Mouse (Mus musculus): ENCODE results near the gene Nepn. TPM values are rescaled to one million over a fixed set of nuclear protein-coding genes. Genes with fewer than 3 reads are reported as not detected.

The Nepn gene
- polyA plus RNA-seq, 1 experiment = not detected

GRCm38 (mm10) chr10:52419402-52419801 is 30.6 kb downstream of the Nepn start:
- H3K27ac ChIP-seq (ENCODE audit: insufficient read depth, low read length) = no peak overlapping the region
- no peak overlapping the region for H3K4me3 ChIP-seq (ENCODE audit: low read depth, low read length)
- TF ChIP-seq EP300 (IDR thresholded peaks at IDR 0.05; ENCODE audit: insufficient read depth, low read depth, low read length) (no peak), POLR2A (IDR thresholded peaks at IDR 0.05; ENCODE audit: insufficient read depth, low read length) (no peak), CTCF (IDR thresholded peaks at IDR 0.05; ENCODE audit: low read depth, low read length) (no peak)
- H3K9me3 ChIP-seq (replicated peaks; ENCODE audit: control insufficient read depth, insufficient read depth, low read length, poor library complexity, severe bottlenecking) = no peaks in the 10 kb centered on the region
- H3K27me3 ChIP-seq (ENCODE audit: control insufficient read depth, insufficient read depth, low read length, poor library complexity, severe bottlenecking) = no peaks in the 10 kb centered on the region
- H3K4me1 ChIP-seq (ENCODE audit: control insufficient read depth, insufficient read depth, low read length) = no peaks in the 10 kb centered on the region
- H3K9ac ChIP-seq (ENCODE audit: low read depth, poor library complexity, severe bottlenecking) = no peak overlapping the region
- H3K36me3 ChIP-seq (ENCODE audit: control insufficient read depth, insufficient read depth, low read length, poor library complexity, severe bottlenecking) = no peaks in the 10 kb centered on the region

GRCm38 (mm10) chr10:52420526-52420925 is 31.8 kb downstream of the Nepn start:
- Histone ChIP-seq H3K9me3 (replicated peaks; ENCODE audit: control insufficient read depth, insufficient read depth, low read length, poor library complexity, severe bottlenecking) (no peaks in the 10 kb centered on the region), H3K27me3 (ENCODE audit: control insufficient read depth, insufficient read depth, low read length, poor library complexity, severe bottlenecking) (no peaks in the 10 kb centered on the region), H3K4me3 (ENCODE audit: low read depth, low read length) (no peak overlapping the region), H3K27ac (ENCODE audit: insufficient read depth, low read length) (no peak overlapping the region), H3K9ac (ENCODE audit: low read depth, poor library complexity, severe bottlenecking) (no peak overlapping the region), H3K4me1 (ENCODE audit: control insufficient read depth, insufficient read depth, low read length) (no peaks in the 10 kb centered on the region), H3K36me3 (ENCODE audit: control insufficient read depth, insufficient read depth, low read length, poor library complexity, severe bottlenecking) (no peaks in the 10 kb centered on the region)
- TF ChIP-seq EP300 (IDR thresholded peaks at IDR 0.05; ENCODE audit: insufficient read depth, low read depth, low read length) = no peak
- TF ChIP-seq POLR2A (IDR thresholded peaks at IDR 0.05; ENCODE audit: insufficient read depth, low read length) = no peak
- TF ChIP-seq CTCF (IDR thresholded peaks at IDR 0.05; ENCODE audit: low read depth, low read length) = no peak

- no peak overlapping the region for H3K27ac ChIP-seq (ENCODE audit: insufficient read depth, low read length)
- no peak overlapping the region for H3K4me3 ChIP-seq (ENCODE audit: low read depth, low read length)
- H3K9me3 ChIP-seq (replicated peaks; ENCODE audit: control insufficient read depth, insufficient read depth, low read length, poor library complexity, severe bottlenecking) = no peaks in the 10 kb centered on the region
- no peak overlapping the region for H3K9ac ChIP-seq (ENCODE audit: low read depth, poor library complexity, severe bottlenecking)
- no peaks in the 10 kb centered on the region for H3K36me3 ChIP-seq (ENCODE audit: control insufficient read depth, insufficient read depth, low read length, poor library complexity, severe bottlenecking)
- H3K27me3 ChIP-seq (ENCODE audit: control insufficient read depth, insufficient read depth, low read length, poor library complexity, severe bottlenecking) = no peaks in the 10 kb centered on the region
- TF ChIP-seq EP300 (IDR thresholded peaks at IDR 0.05; ENCODE audit: insufficient read depth, low read depth, low read length) (no peak), CTCF (IDR thresholded peaks at IDR 0.05; ENCODE audit: low read depth, low read length) (no peak), POLR2A (IDR thresholded peaks at IDR 0.05; ENCODE audit: insufficient read depth, low read length) (no peak)
- H3K4me1 ChIP-seq (ENCODE audit: control insufficient read depth, insufficient read depth, low read length) = no peaks in the 10 kb centered on the region
Measured at GRCm38 (mm10) chr10:52421716-52422115, 32.9 kb downstream of the Nepn start.

GRCm38 (mm10) chr10:52423097-52423496 is 34.3 kb downstream of the Nepn start:
- no peaks in the 10 kb centered on the region for H3K36me3 ChIP-seq (ENCODE audit: control insufficient read depth, insufficient read depth, low read length, poor library complexity, severe bottlenecking)
- H3K9me3 ChIP-seq (replicated peaks; ENCODE audit: control insufficient read depth, insufficient read depth, low read length, poor library complexity, severe bottlenecking) = no peaks in the 10 kb centered on the region
- no peak overlapping the region for H3K9ac ChIP-seq (ENCODE audit: low read depth, poor library complexity, severe bottlenecking)
- no peaks in the 10 kb centered on the region for H3K27me3 ChIP-seq (ENCODE audit: control insufficient read depth, insufficient read depth, low read length, poor library complexity, severe bottlenecking)
- TF ChIP-seq CTCF (IDR thresholded peaks at IDR 0.05; ENCODE audit: low read depth, low read length) = peak; percentile 48
- TF ChIP-seq EP300 (IDR thresholded peaks at IDR 0.05; ENCODE audit: insufficient read depth, low read depth, low read length) = no peak
- H3K4me3 ChIP-seq (ENCODE audit: low read depth, low read length) = no peak overlapping the region
- H3K4me1 ChIP-seq (ENCODE audit: control insufficient read depth, insufficient read depth, low read length) = peaks cover 3% of the 10 kb centered on the region
- no peak overlapping the region for H3K27ac ChIP-seq (ENCODE audit: insufficient read depth, low read length)

- H3K9me3 ChIP-seq (replicated peaks; ENCODE audit: control insufficient read depth, insufficient read depth, low read length, poor library complexity, severe bottlenecking) = no peaks in the 10 kb centered on the region
- H3K4me1 ChIP-seq (ENCODE audit: control insufficient read depth, insufficient read depth, low read length) = peaks cover 4% of the 10 kb centered on the region
- no peak overlapping the region for H3K9ac ChIP-seq (ENCODE audit: low read depth, poor library complexity, severe bottlenecking)
- TF ChIP-seq POLR2A (IDR thresholded peaks at IDR 0.05; ENCODE audit: insufficient read depth, low read length) = no peak
- H3K36me3 ChIP-seq (ENCODE audit: control insufficient read depth, insufficient read depth, low read length, poor library complexity, severe bottlenecking) = peaks cover 11% of the 10 kb centered on the region
- H3K27ac ChIP-seq (ENCODE audit: insufficient read depth, low read length) = no peak overlapping the region
- H3K4me3 ChIP-seq (ENCODE audit: low read depth, low read length) = no peak overlapping the region
- H3K27me3 ChIP-seq (ENCODE audit: control insufficient read depth, insufficient read depth, low read length, poor library complexity, severe bottlenecking) = no peaks in the 10 kb centered on the region
Measured at GRCm38 (mm10) chr10:52426314-52426980, 37.7 kb downstream of the Nepn start.

GRCm38 (mm10) chr10:52427634-52428415 is 39.1 kb downstream of the Nepn start:
- H3K9me3 ChIP-seq (replicated peaks; ENCODE audit: control insufficient read depth, insufficient read depth, low read length, poor library complexity, severe bottlenecking) = no peaks in the 10 kb centered on the region
- H3K9ac ChIP-seq (ENCODE audit: low read depth, poor library complexity, severe bottlenecking) = no peak overlapping the region
- H3K36me3 ChIP-seq (ENCODE audit: control insufficient read depth, insufficient read depth, low read length, poor library complexity, severe bottlenecking) = peaks cover 13% of the 10 kb centered on the region
- no peak overlapping the region for H3K4me3 ChIP-seq (ENCODE audit: low read depth, low read length)
- TF ChIP-seq POLR2A (IDR thresholded peaks at IDR 0.05; ENCODE audit: insufficient read depth, low read length) (no peak), CTCF (IDR thresholded peaks at IDR 0.05; ENCODE audit: low read depth, low read length) (no peak), EP300 (IDR thresholded peaks at IDR 0.05; ENCODE audit: insufficient read depth, low read depth, low read length) (no peak)
- H3K27ac ChIP-seq (ENCODE audit: insufficient read depth, low read length) = no peak overlapping the region
- no peaks in the 10 kb centered on the region for H3K27me3 ChIP-seq (ENCODE audit: control insufficient read depth, insufficient read depth, low read length, poor library complexity, severe bottlenecking)
- peaks cover 4% of the 10 kb centered on the region for H3K4me1 ChIP-seq (ENCODE audit: control insufficient read depth, insufficient read depth, low read length)

All from ES-Bruce4 (cell line).